Comparison of ENCODE assay signal across 9 mouse cellular contexts in genomic region chr13:28415769-28416168, GRCm38 (mm10).
DNase-seq lines count a peak whose midpoint lies in the region; ATAC-seq lines count a peak whose summit lies in the region.
"Had no signal": no experiment of that assay in that cellular context is flagged by ENCODE, and none has a peak within 500 bp of the region (broad histone marks: within the 10 kb centered on the region; RNA-seq: fewer than 3 reads in every experiment).

No protein-coding gene starts in this region.

- peaks cover 7% of the 10 kb centered on the region; the same call in 1 of the 2 replicates for H3K27me3 ChIP-seq in forebrain, embryonic 10.5 days (ENCODE audit: poor library complexity, severe bottlenecking)
- H3K27me3 ChIP-seq in hindbrain, embryonic 13.5 days = no peaks in the 10 kb centered on the region
- no peaks in the 10 kb centered on the region for H3K27me3 ChIP-seq in neural tube, embryonic 12.5 days (replicated peaks)

- H3K4me3 ChIP-seq in forebrain, embryonic 10.5 days = peak overlapping the region; percentile 3; the same call in 1 of the 2 replicates
- peak overlapping the region; percentile 36 for H3K4me3 ChIP-seq in hindbrain, embryonic 13.5 days
- H3K4me3 ChIP-seq in neural tube, embryonic 12.5 days = no peak overlapping the region

- H3K9ac ChIP-seq in hindbrain, embryonic 13.5 days = peak overlapping the region; percentile 79
- H3K9ac ChIP-seq in neural tube, embryonic 12.5 days = no peak overlapping the region

- WGBS in forebrain, embryonic 10.5 days = 58% methylated on average over 1 of the region's 1 CpGs
- WGBS in hindbrain, embryonic 13.5 days = 8% methylated on average over 1 of the region's 1 CpGs
- 10% methylated on average over 1 of the region's 1 CpGs for WGBS in neural tube, embryonic 12.5 days

- DNase-seq in kidney, postnatal 14 days = peak; percentile 10
- no peak for DNase-seq in kidney, adult 9 months
- no peak for DNase-seq in forebrain, embryonic 10.5 days (ENCODE audit: extremely low spot score, low spot score)
- no peak for DNase-seq in left cerebral cortex, adult 18-20 months (ENCODE audit: low spot score in 2 of 2)
- DNase-seq in testis, postnatal 14 days (ENCODE audit: low spot score) = no peak
- DNase-seq: lung, postnatal 14 days; spleen, adult 18-20 months had no signal

- peak overlapping the region; percentile 62 for H3K4me2 ChIP-seq in hindbrain, embryonic 13.5 days
- peak overlapping the region; percentile 56; the same call in 1 of the 2 replicates for H3K4me2 ChIP-seq in neural tube, embryonic 12.5 days (replicated peaks)

- H3K27ac ChIP-seq in forebrain, embryonic 10.5 days = peak overlapping the region; percentile 87
- H3K27ac ChIP-seq in hindbrain, embryonic 13.5 days = peak overlapping the region; percentile 97
- H3K27ac ChIP-seq in neural tube, embryonic 12.5 days = peak overlapping the region; percentile 17; the same call in 1 of the 2 replicates

- peaks cover 70% of the 10 kb centered on the region for H3K4me1 ChIP-seq in forebrain, embryonic 10.5 days
- peaks cover 60% of the 10 kb centered on the region for H3K4me1 ChIP-seq in hindbrain, embryonic 13.5 days (replicated peaks)
- H3K4me1 ChIP-seq in neural tube, embryonic 12.5 days = peaks cover 37% of the 10 kb centered on the region

- H3K9me3 ChIP-seq in forebrain, embryonic 10.5 days = no peaks in the 10 kb centered on the region
- no peaks in the 10 kb centered on the region for H3K9me3 ChIP-seq in hindbrain, embryonic 13.5 days
- H3K9me3 ChIP-seq in neural tube, embryonic 12.5 days = no peaks in the 10 kb centered on the region

- H3K36me3 ChIP-seq in forebrain, embryonic 10.5 days (replicated peaks) = no peaks in the 10 kb centered on the region
- no peaks in the 10 kb centered on the region for H3K36me3 ChIP-seq in hindbrain, embryonic 13.5 days
- no peaks in the 10 kb centered on the region for H3K36me3 ChIP-seq in neural tube, embryonic 12.5 days

- no peak for ATAC-seq in hindbrain, embryonic 13.5 days (ENCODE audit: low FRiP score)
- ATAC-seq in neural tube, embryonic 12.5 days (ENCODE audit: low FRiP score, low read depth) = no peak

Comparison
In these comparisons a context has a peak if more than half of its experiments do, and no peak if none do; other contexts are left out.
1. H3K27ac ChIP-seq: peak in every context shown above with its lines; median percentile 97 in hindbrain, embryonic 13.5 days; 87 in forebrain, embryonic 10.5 days; 17 in neural tube, embryonic 12.5 days.